Mouse (Mus musculus) ovary, postnatal 14 days (tissue): ENCODE results near the gene Man1c1.

Source experiments
- DNase-seq: peaks from one replicate; pipeline ENCODE4 v3.0.0; 2022; ENCODE audit warnings: low spot score

Man1c1 gene

GRCm38 (mm10) chr4:134636406-134636805 is 67.7 kb downstream of the Man1c1 start:
- no peak for DNase-seq

GRCm38 (mm10) chr4:134634001-134634400 is 70.1 kb downstream of the Man1c1 start:
- DNase-seq = no peak

- DNase-seq = no peak
These were observed 71.9 kb downstream of the Man1c1 start for GRCm38 (mm10) chr4:134632131-134632711.

- DNase-seq = no peak
These were observed 72.5 kb downstream of the Man1c1 start for GRCm38 (mm10) chr4:134631471-134632130.

GRCm38 (mm10) chr4:134628575-134629384 is 75.3 kb downstream of the Man1c1 start:
- DNase-seq = no peak

GRCm38 (mm10) chr4:134628058-134628457 is 76.0 kb downstream of the Man1c1 start:
- no peak for DNase-seq

- DNase-seq = no peak
These were observed 77.2 kb downstream of the Man1c1 start for GRCm38 (mm10) chr4:134626883-134627282.

- peak; percentile 27 for DNase-seq
These were observed 77.7 kb downstream of the Man1c1 start for GRCm38 (mm10) chr4:134626350-134626749.

GRCm38 (mm10) chr4:134624109-134624862 is 79.8 kb downstream of the Man1c1 start:
- no peak for DNase-seq

- no peak for DNase-seq
These were observed 82.4 kb downstream of the Man1c1 start for GRCm38 (mm10) chr4:134621695-134622094.

- DNase-seq = no peak
These were observed 83.8 kb downstream of the Man1c1 start for GRCm38 (mm10) chr4:134620246-134620645.

- no peak for DNase-seq
These were observed 84.6 kb downstream of the Man1c1 start for GRCm38 (mm10) chr4:134619489-134619870.

GRCm38 (mm10) chr4:134618810-134619488 is 85.1 kb downstream of the Man1c1 start:
- no peak for DNase-seq

- DNase-seq = no peak
These were observed 86.3 kb downstream of the Man1c1 start for GRCm38 (mm10) chr4:134617779-134618178.

GRCm38 (mm10) chr4:134615929-134616625 is 88.0 kb downstream of the Man1c1 start:
- DNase-seq = no peak

GRCm38 (mm10) chr4:134612070-134612667 is 91.9 kb downstream of the Man1c1 start:
- no peak for DNase-seq

- DNase-seq = no peak
These were observed 93.5 kb downstream of the Man1c1 start for GRCm38 (mm10) chr4:134610616-134611015.

GRCm38 (mm10) chr4:134607679-134608078 is 96.4 kb downstream of the Man1c1 start:
- DNase-seq = no peak

- no peak for DNase-seq
These were observed 98.0 kb downstream of the Man1c1 start for GRCm38 (mm10) chr4:134606054-134606453.

- no peak for DNase-seq
These were observed 99.6 kb downstream of the Man1c1 start for GRCm38 (mm10) chr4:134604472-134604871.

- DNase-seq = no peak
These were observed 100.5 kb downstream of the Man1c1 start for GRCm38 (mm10) chr4:134603553-134603952.
